Mouse (Mus musculus): Measurements from ENCODE around the gene Ubap2l. TPM values are rescaled to one million over a fixed set of nuclear protein-coding genes. Genes with fewer than 3 reads are reported as not detected.

Gene Ubap2l
- total RNA-seq, 2 experiments from 2014 or later: 90.4 to 95.0 TPM

Small RNA genes lying within 50 kb of the gene (microRNA-seq; reads per million reads assigned to microRNA genes)
- gene Mir190b (27.1 to 29.1 reads per million in 2 experiments), gene Mir7669 (0.32 to 1.0 reads per million in 2 experiments)

Other genes with a start within 250 kb of the Ubap2l start
- 1 to 10 TPM; 7.9 to 8.0 TPM for gene She, start 221.3 kb downstream of the Ubap2l start, total RNA-seq (2021)
- gene Il6ra, start 139.4 kb downstream of the Ubap2l start, total RNA-seq (2021): 1 to 10 TPM; 2.4 to 8.7 TPM
- gene Atp8b2, start 89.1 kb downstream of the Ubap2l start, total RNA-seq (2021): 10 to 100 TPM; 20.6 to 28.7 TPM
- 10 to 100 TPM; 45.2 to 50.2 TPM for gene Hax1, start 53.8 kb downstream of the Ubap2l start, total RNA-seq (2021)
- gene 4933434E20Rik, start 992 bp downstream of the Ubap2l start, total RNA-seq (2021): 10 to 100 TPM; 46.8 to 56.9 TPM
- 100 to 1,000 TPM; 346 to 601 TPM for gene Tpm3, start 20.0 kb upstream of the Ubap2l start, total RNA-seq (2021)
- under 1 TPM; 0.04 to 0.08 TPM for gene Nup210l, start 51.5 kb upstream of the Ubap2l start, total RNA-seq (2021)
- gene Rps27, start 161.0 kb upstream of the Ubap2l start, total RNA-seq (2021): 100 to 1,000 TPM; 889 to 951 TPM
- gene Rab13, start 161.1 kb upstream of the Ubap2l start, total RNA-seq (2021): 10 to 100 TPM; 10.8 to 11.8 TPM
- 10 to 100 TPM; 41.6 to 47.5 TPM for gene Jtb, start 179.0 kb upstream of the Ubap2l start, total RNA-seq (2021)
- gene Creb3l4, start 190.9 kb upstream of the Ubap2l start, total RNA-seq (2021): under 1 TPM; 0.27 to 0.39 TPM
- gene Slc39a1, start 195.5 kb upstream of the Ubap2l start, total RNA-seq (2021): 10 to 100 TPM; 57.8 to 62.7 TPM
- 10 to 100 TPM; 13.5 to 14.1 TPM for gene Crtc2, start 201.5 kb upstream of the Ubap2l start, total RNA-seq (2021)
- gene Dennd4b, start 212.6 kb upstream of the Ubap2l start, total RNA-seq (2021): 10 to 100 TPM; 44.8 to 45.3 TPM
- gene Gatad2b, start 240.6 kb upstream of the Ubap2l start, total RNA-seq (2021): 10 to 100 TPM; 41.5 to 43.2 TPM